Mouse (Mus musculus) brain, embryonic 14.5 days (tissue): ENCODE results near the gene Pklr.

Experiments used
- CTCF ChIP-seq: fragments of 200-500 bp; IDR thresholded peaks from 2 replicates; pipeline ENCODE4 v1.5.1; 2012; ENCODE audit warnings: inconsistent platforms, mild to moderate bottlenecking, moderate library complexity, borderline replicate concordance; ENCODE audit not compliant: insufficient read depth, insufficient read length; ENCODE audit errors: extremely low read depth
- POLR2A ChIP-seq: fragments of 200-500 bp; IDR thresholded peaks from 2 replicates; pipeline ENCODE4 v1.6.1; 2012; ENCODE audit warnings: mild to moderate bottlenecking, inconsistent platforms, borderline replicate concordance; ENCODE audit not compliant: poor library complexity, insufficient read depth, insufficient read length, severe bottlenecking; ENCODE audit errors: extremely low read depth

DNA sequence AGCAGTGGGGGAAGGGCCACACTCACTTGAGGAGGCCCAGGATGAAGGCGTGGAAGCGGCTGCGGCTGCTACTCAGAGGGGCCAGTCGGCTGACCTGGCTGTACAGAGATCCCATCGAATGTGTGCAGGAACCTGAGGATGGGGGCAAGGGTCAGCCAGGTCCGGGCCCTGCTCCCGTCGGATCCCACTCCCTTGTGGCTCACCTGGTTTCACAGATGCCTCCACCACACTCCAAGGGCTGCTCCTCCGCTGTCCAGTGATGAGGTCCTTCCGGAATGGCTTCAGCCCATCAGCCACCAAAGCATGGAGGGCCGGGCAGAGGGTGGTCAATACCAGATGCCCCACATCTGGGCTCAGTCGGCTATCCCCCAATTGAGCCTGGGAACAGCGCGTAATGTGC is 47.0 kb upstream of the Pklr start:
- TF ChIP-seq POLR2A (no peak), CTCF (no peak)
